Mouse (Mus musculus) limb, embryonic 13.5 days (tissue): ENCODE results near the gene Ccdc84. TPM values are rescaled to one million over a fixed set of nuclear protein-coding genes. Genes with fewer than 3 reads are reported as not detected.
A peak's percentile ranks its signal among the peaks of the same experiment; 100 is the strongest.

Source experiments
- ATAC-seq: fragments of 200-750 bp; cut with Nextera tagmentation; 2 replicates; pipeline ENCODE4 v1.8.0; 2017; ENCODE audit warnings: low read depth, moderate number of reproducible peaks, moderate TSS enrichment; ENCODE audit not compliant: low FRiP score
- H3K27ac ChIP-seq: fragments of 300-500 bp; sonication (generic); 2 replicates; pipeline ENCODE4 v1.5.1; 2015; ENCODE audit warnings: inconsistent platforms, mild to moderate bottlenecking, moderate library complexity
- H3K27me3 ChIP-seq: fragments of 300-500 bp; sonication (generic); 2 replicates; pipeline ENCODE4 v1.6.1; 2015; ENCODE audit warnings: mild to moderate bottlenecking, inconsistent platforms
- H3K36me3 ChIP-seq: fragments of 300-500 bp; sonication (generic); 2 replicates; pipeline ENCODE4 v1.6.1; 2015; ENCODE audit warnings: inconsistent platforms, mild to moderate bottlenecking, moderate library complexity
- H3K4me1 ChIP-seq: fragments of 300-500 bp; sonication (generic); 2 replicates; pipeline ENCODE4 v1.6.1; 2015; ENCODE audit warnings: inconsistent platforms
- H3K4me2 ChIP-seq: fragments of 300-500 bp; sonication (generic); replicated peaks from 2 replicates; pipeline ENCODE4 v1.6.1; 2015; ENCODE audit warnings: inconsistent platforms, mild to moderate bottlenecking, moderate library complexity
- H3K4me3 ChIP-seq: fragments of 300-500 bp; sonication (generic); 2 replicates; pipeline ENCODE4 v1.5.1; 2015; ENCODE audit warnings: moderate library complexity, mild to moderate bottlenecking, inconsistent platforms
- H3K9ac ChIP-seq: fragments of 300-500 bp; sonication (generic); 2 replicates; pipeline ENCODE4 v1.6.1; 2015; ENCODE audit warnings: mild to moderate bottlenecking, inconsistent platforms
- H3K9me3 ChIP-seq: fragments of 300-500 bp; sonication (generic); 2 replicates; pipeline ENCODE4 v1.6.1; 2016; ENCODE audit warnings: inconsistent platforms
- WGBS: fragments of 180-500 bp; shearing (Covaris S2); methylation state at CpG from one replicate; pipeline ENCODE4 v1.1.7; 2015; 5-methylcytosine and 5-hydroxymethylcytosine counted together
- polyA plus RNA-seq: library from polyadenylated mRNA; unstranded; fragments of >200 nt; fragmentation: Nextera tagmentation; extraction: Ambion mirVana; gene quantifications from 2 replicates; pipeline ENCODE4 v1.2.1, GENCODE M21; 2015

Gene Ccdc84
- polyA plus RNA-seq, 1 experiment from 2014 or later: 32.2 TPM

DNA sequence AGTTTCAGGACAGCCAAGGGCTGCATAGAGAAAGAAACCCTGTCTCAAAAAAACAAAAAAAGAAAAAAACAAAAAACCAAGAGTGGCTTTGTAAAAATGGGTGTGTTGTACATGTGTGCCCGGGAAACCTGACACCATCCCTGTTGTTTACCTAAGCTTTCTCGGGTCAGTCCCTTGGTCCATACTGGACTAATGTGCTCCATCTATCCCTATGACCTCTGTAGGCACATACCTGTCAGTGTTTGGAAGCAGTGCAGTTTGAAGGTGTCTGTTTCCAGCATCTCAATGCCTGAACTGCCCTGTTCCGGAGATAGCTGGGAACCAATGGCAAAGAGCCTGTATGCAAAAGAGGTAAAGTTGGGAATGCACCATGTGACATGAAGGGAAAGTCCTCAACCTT, 13.4 kb downstream of the Ccdc84 start:
- WGBS: 85% methylated on average over 3 of the region's 3 CpGs
- Histone ChIP-seq H3K4me1 (peaks cover 18% of the 10 kb centered on the region), H3K4me3 (no peak overlapping the region), H3K36me3 (peaks cover 66% of the 10 kb centered on the region), H3K27me3 (no peaks in the 10 kb centered on the region), H3K4me2 (no peak overlapping the region), H3K9me3 (no peaks in the 10 kb centered on the region), H3K9ac (0 out of 2 replicates have a peak overlapping the region, but pooled peaks have one; percentile 25), H3K27ac (no peak overlapping the region)
- ATAC-seq: no peak

DNA sequence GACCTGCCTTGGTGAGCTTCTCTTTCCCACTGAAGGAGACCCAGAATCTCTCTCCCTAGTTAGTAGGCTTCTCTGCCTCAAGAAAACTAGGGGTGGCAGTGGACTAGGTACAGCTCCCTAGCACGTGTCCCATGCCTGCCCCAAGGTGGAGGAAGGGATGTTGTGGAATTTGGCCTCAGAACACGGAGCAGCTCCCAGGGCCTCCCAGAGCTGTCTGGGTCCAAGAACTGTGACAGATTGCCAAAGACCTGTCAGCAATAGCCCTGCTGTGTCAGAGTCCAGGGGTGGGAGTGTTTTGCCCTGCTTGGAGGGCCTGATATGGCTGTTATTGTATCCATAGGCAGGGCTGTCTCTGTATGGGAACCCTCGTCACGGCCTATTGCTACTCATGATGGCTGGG, 17.3 kb downstream of the Ccdc84 start:
- H3K4me1 ChIP-seq: peaks cover 20% of the 10 kb centered on the region
- peaks cover 14% of the 10 kb centered on the region for H3K27me3 ChIP-seq
- ATAC-seq: no peak
- no peak overlapping the region for H3K27ac ChIP-seq
- H3K9ac ChIP-seq: no peak overlapping the region
- H3K4me3 ChIP-seq: no peak overlapping the region
- peaks cover 59% of the 10 kb centered on the region for H3K36me3 ChIP-seq
- 86% methylated on average over 4 of the region's 4 CpGs for WGBS
- no peak overlapping the region for H3K4me2 ChIP-seq
- H3K9me3 ChIP-seq: no peaks in the 10 kb centered on the region

DNA sequence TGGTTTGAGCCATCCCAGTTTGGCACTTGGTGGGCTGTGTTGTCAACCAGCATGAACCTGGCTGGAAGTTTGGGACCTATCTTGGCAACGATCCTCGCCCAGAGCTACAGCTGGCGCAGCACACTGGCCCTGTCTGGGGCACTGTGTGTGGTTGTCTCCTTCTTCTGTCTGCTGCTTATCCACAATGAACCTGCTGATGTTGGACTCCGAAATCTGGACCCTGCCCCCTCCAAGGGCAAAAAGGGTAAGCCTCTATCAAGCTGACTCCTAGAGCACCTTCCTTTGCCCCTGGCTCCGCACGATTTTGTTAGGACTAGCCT, 18.6 kb downstream of the Ccdc84 start:
- peaks cover 53% of the 10 kb centered on the region for H3K36me3 ChIP-seq
- H3K4me1 ChIP-seq: peaks cover 14% of the 10 kb centered on the region
- H3K9me3 ChIP-seq: no peaks in the 10 kb centered on the region
- H3K9ac ChIP-seq: no peak overlapping the region
- peaks cover 14% of the 10 kb centered on the region for H3K27me3 ChIP-seq
- H3K4me2 ChIP-seq: no peak overlapping the region
- no peak overlapping the region for H3K4me3 ChIP-seq
- WGBS: 94% methylated on average over 6 of the region's 6 CpGs
- no peak overlapping the region for H3K27ac ChIP-seq
- ATAC-seq: no peak

DNA sequence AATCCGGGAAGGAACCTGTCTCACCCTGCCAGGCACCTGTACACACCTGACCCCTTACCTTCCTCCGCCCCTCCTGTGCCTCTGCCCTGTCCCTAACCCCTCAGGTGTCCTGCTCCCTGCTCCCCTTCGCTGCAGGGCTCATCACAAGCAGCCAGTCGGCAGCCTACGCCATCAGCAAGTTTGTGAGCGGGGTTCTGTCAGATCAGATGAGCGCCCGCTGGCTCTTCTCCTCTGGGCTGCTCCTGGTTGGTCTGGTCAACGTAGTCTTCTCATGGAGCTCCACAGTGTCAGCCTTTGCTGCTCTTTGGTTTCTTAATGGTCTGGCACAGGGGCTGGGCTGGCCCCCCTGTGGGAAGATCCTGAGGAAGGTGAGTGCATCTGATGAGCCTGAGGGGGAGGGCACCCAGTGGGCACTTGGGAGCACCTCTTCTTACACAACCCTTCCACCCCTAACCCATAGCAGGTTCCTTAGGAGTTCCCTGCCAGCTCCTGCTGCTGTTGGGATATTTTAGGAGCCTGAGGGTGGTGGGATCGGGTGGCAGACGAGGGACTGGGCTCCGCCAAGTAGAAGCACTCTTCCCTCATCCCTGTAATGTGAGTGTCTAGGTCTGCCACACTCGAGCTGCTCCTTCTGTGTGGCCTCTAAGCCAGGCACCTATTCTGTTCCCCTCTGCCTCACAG, 19.1 kb downstream of the Ccdc84 start:
- Histone ChIP-seq H3K9me3 (no peaks in the 10 kb centered on the region), H3K4me2 (no peak overlapping the region), H3K27me3 (peaks cover 14% of the 10 kb centered on the region), H3K4me3 (no peak overlapping the region), H3K4me1 (peaks cover 14% of the 10 kb centered on the region), H3K9ac (no peak overlapping the region), H3K36me3 (peaks cover 48% of the 10 kb centered on the region), H3K27ac (no peak overlapping the region)
- WGBS: 79% methylated on average over 13 of the region's 13 CpGs
- no peak for ATAC-seq

DNA sequence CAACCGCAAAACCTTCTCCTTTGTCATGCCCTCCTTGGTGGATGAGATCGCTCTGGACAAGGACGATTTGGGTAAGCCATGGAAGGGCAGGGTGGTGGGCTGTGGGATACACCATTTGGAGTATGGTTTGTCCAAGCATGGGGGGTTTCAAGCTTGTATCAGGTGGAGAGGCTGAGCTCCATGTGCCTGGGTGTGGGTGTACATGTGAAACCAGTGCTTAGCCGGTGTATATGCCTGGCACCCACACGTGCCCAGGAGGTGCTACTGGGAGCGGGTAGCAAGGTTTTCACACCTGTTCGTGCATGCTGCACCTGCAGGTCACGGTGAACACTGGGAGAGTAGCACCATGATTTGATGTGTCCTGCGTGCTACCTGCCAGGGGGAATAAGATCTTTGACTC, 19.8 kb downstream of the Ccdc84 start:
- Histone ChIP-seq H3K9me3 (no peaks in the 10 kb centered on the region), H3K9ac (peak overlapping the region; percentile 82; the same call in 1 of the 2 replicates), H3K4me1 (peaks cover 14% of the 10 kb centered on the region), H3K27me3 (peaks cover 14% of the 10 kb centered on the region), H3K27ac (no peak overlapping the region), H3K4me2 (peak overlapping the region; percentile 98), H3K4me3 (peak overlapping the region; percentile 72; the same call in 1 of the 2 replicates), H3K36me3 (peaks cover 41% of the 10 kb centered on the region)
- ATAC-seq: no peak
- WGBS: 79% methylated on average over 9 of the region's 9 CpGs

DNA sequence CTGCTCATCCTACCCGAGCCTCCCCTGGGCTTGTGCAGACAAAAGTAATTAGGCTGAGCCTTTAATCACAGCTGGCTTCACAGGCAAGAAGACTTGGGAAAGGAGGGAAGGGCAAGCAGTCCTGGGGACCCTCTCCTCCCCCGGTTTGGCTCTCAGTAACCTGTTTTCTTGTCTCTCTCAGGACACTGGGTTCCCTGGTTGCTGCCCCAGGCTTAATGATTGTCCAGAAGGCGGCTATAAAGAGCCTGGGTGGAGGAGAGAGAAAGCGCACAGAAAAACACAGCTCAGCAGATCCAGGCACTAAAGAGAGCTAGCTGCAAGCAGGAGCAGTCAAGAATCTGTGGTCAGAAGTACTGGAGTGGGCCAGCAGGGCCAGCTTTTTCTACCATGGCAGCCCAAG, 20.3 kb downstream of the Ccdc84 start:
- H3K27me3 ChIP-seq: peaks cover 14% of the 10 kb centered on the region
- peak overlapping the region; percentile 98 for H3K4me2 ChIP-seq
- peak overlapping the region; percentile 72 for H3K4me3 ChIP-seq
- H3K9ac ChIP-seq: peak overlapping the region; percentile 82
- peaks cover 14% of the 10 kb centered on the region for H3K4me1 ChIP-seq
- no peak overlapping the region for H3K27ac ChIP-seq
- H3K36me3 ChIP-seq: peaks cover 37% of the 10 kb centered on the region
- no peaks in the 10 kb centered on the region for H3K9me3 ChIP-seq
- no peak for ATAC-seq
- WGBS: 13% methylated on average over 4 of the region's 4 CpGs

DNA sequence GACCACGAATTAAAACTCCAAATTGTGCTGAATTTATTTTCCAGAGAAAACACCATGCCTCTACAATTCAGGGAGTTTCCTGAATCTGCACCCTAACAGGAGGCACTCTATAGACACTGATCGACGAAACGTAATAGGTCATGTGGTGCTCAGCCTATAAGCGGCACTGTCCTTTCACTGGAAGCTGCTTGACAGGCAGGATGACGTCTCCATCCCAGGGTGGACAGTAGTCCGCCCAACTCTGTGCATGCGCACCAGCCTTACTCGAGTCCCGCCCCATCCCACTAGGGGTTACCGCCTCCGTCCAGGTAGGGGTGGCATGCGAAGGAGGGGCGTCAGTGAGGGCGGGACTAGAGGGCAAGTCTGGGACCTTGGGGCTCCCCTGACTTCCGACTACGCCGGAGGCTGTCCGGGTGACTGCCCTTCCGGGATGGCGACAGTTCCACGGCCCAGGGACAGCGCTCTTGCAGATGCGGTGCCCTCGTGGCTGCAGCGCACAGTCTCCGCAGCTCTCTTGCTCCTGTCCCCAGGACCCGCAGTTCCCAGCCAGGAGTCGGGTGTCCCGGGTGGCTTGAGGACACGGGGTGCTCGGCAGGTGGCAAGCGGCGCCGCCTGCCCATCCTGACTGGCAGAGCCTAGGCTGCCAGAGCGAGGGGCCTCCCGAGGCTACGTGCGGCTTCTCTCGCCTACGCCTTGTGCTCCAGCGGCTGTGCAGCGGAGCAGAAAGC, 21.5 kb downstream of the Ccdc84 start, which contains the start of gene Slc37a4:
Slc37a4 (plus strand) TSS at position 169 of the 728 bp plus-strand sequence.
- peaks cover 14% of the 10 kb centered on the region for H3K4me1 ChIP-seq
- WGBS: under 1% methylated on average over 43 of the region's 43 CpGs
- H3K9ac ChIP-seq: peak within 1 kb of the TSS; percentile 82
- H3K36me3 ChIP-seq: peaks cover 33% of the 10 kb centered on the region
- H3K4me2 ChIP-seq: peak within 1 kb of the TSS; percentile 98
- peak within 1 kb of the TSS; percentile 72 for H3K4me3 ChIP-seq
- no peaks in the 10 kb centered on the region for H3K9me3 ChIP-seq
- peaks cover 14% of the 10 kb centered on the region for H3K27me3 ChIP-seq
- ATAC-seq: peak; percentile 99
- H3K27ac ChIP-seq: peak within 1 kb of the TSS; percentile 72; the same call in 1 of the 2 replicates

DNA sequence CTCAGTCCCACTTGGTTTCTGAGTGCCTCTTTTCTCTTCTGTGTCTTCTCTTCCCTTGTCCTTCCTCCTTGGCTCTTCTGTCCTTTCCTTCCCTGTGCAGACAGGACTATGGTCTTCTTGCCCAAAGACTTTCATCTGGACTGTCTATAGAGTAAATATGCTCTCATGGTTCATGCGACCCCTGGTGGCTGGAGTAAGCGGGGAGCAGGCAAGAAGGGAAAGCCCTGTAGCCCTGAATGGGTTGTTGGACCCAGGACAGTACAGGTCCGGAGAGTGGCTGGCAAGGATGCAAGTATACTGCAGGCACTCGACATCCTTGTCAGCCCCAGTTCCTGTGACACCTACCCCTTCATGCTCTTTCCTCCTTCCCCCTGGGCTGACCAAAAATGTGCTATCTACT, 26.9 kb downstream of the Ccdc84 start:
- H3K27ac ChIP-seq: no peak overlapping the region
- ATAC-seq: no peak
- peaks cover 60% of the 10 kb centered on the region for H3K36me3 ChIP-seq
- H3K4me1 ChIP-seq: no peaks in the 10 kb centered on the region
- H3K9me3 ChIP-seq: no peaks in the 10 kb centered on the region
- H3K9ac ChIP-seq: no peak overlapping the region
- H3K4me3 ChIP-seq: no peak overlapping the region
- H3K27me3 ChIP-seq: no peaks in the 10 kb centered on the region
- WGBS: 36% methylated on average over 4 of the region's 4 CpGs
- no peak overlapping the region for H3K4me2 ChIP-seq

DNA sequence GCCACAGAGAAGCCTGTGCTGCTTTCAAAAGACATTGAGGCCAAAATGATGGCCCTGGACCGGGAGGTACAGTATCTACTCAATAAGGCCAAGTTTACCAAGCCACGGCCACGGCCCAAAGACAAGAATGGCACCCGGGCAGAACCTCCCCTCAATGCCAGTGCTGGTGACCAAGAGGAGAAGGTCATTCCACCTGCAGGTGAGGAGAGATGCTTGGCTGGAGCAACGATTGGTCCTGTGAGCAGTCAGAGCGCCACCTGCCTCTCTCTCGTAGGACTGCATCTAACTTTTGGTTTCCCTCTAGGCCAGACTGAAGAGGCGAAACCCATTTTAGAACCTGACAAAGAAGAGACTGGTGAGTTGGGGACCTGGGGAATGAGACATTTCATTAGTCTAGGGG, 29.1 kb downstream of the Ccdc84 start:
- Histone ChIP-seq H3K36me3 (peaks cover 82% of the 10 kb centered on the region), H3K4me3 (no peak overlapping the region), H3K27ac (no peak overlapping the region), H3K9ac (no peak overlapping the region), H3K4me2 (no peak overlapping the region), H3K27me3 (no peaks in the 10 kb centered on the region), H3K9me3 (no peaks in the 10 kb centered on the region), H3K4me1 (no peaks in the 10 kb centered on the region)
- ATAC-seq: no peak
- 63% methylated on average over 8 of the region's 8 CpGs for WGBS

DNA sequence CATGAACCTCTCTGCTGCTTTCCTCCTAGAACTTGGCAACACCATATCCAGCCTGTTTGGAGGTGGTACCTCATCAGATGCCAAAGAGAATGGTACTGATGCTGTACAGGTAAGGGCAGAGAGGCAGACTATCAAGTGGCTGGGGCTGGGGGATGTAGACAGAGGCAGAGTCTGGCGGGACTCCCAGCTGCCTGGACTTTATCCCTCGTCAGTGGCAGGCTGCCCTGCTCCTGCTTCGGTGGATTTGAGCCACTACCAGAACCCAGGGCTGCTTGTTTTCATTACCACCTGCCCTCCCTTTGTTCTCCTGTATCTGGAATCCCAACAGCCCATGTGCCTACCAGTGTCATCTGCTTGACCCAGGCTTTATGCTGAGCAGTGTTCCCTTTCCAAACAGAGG, 31.1 kb downstream of the Ccdc84 start:
- H3K4me2 ChIP-seq: no peak overlapping the region
- ATAC-seq: no peak
- peak overlapping the region; percentile 2; the same call in 1 of the 2 replicates for H3K9ac ChIP-seq
- no peaks in the 10 kb centered on the region for H3K4me1 ChIP-seq
- no peak overlapping the region for H3K4me3 ChIP-seq
- peaks cover 96% of the 10 kb centered on the region for H3K36me3 ChIP-seq
- 73% methylated on average over 3 of the region's 3 CpGs for WGBS
- no peaks in the 10 kb centered on the region for H3K27me3 ChIP-seq
- H3K9me3 ChIP-seq: no peaks in the 10 kb centered on the region
- no peak overlapping the region for H3K27ac ChIP-seq

DNA sequence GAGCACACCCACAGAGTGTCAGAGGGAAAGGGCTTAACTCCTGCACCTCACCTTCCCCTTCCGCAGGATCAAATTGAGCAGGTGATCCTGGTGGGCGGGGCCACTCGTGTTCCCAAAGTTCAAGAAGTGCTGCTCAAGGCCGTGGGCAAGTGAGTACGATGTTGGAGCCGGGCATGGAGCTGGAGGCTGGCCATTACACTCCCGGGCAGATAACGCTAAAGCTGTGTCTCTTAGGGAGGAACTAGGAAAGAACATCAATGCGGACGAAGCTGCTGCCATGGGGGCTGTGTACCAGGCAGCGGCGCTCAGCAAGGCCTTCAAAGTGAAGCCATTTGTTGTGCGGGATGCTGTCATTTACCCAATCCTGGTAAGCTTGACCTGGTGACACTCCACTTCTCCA, 33.8 kb downstream of the Ccdc84 start:
- Histone ChIP-seq H3K36me3 (peaks cover 91% of the 10 kb centered on the region), H3K9me3 (no peaks in the 10 kb centered on the region), H3K4me1 (peaks cover 14% of the 10 kb centered on the region), H3K4me3 (no peak overlapping the region), H3K9ac (no peak overlapping the region), H3K27me3 (no peaks in the 10 kb centered on the region), H3K27ac (no peak overlapping the region), H3K4me2 (no peak overlapping the region)
- no peak for ATAC-seq
- 88% methylated on average over 13 of the region's 13 CpGs for WGBS

DNA sequence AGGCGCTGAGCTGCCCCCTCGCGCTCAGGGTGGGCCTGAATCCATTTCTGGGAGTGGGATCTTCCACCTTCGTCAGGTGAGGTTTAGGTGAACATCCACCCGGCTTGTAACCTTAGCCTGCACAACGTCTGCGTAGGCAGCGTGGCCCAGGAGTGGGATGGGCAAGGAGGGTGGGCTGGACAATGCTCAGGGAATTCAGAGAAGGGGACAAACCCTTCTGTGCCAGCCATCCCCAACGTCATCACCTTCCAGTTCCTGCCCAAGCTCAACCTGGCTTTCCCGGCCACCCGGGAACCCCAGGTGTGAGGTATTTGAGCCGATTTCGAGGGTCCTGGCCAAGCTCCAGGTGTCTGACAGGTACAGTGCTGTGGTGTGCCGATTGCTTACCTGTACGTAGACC, 38.5 kb downstream of the Ccdc84 start:
- 7% methylated on average over 15 of the region's 15 CpGs for WGBS
- H3K9ac ChIP-seq: peak overlapping the region; percentile 96
- peaks cover 18% of the 10 kb centered on the region for H3K4me1 ChIP-seq
- H3K4me3 ChIP-seq: peak overlapping the region; percentile 93
- peak; percentile 37; the same call in 1 of the 2 replicates for ATAC-seq
- no peaks in the 10 kb centered on the region for H3K27me3 ChIP-seq
- peak overlapping the region; percentile 98 for H3K4me2 ChIP-seq
- no peaks in the 10 kb centered on the region for H3K9me3 ChIP-seq
- peak overlapping the region; percentile 84; the same call in 1 of the 2 replicates for H3K27ac ChIP-seq
- H3K36me3 ChIP-seq: peaks cover 44% of the 10 kb centered on the region
